Mouse (Mus musculus): ENCODE measurements around the gene Cntn2. TPM values are rescaled to one million over a fixed set of nuclear protein-coding genes. Genes with fewer than 3 reads are reported as not detected.

The Cntn2 gene
- polyA plus RNA-seq, 1 experiment from 2014 or later, result 59.9 TPM

- H3K27ac ChIP-seq (ENCODE audit: low read depth, low read length), result no peak overlapping the region
- no peaks in the 10 kb centered on the region for H3K36me3 ChIP-seq (ENCODE audit: control insufficient read depth, insufficient read depth, low read length)
- H3K9me3 ChIP-seq (ENCODE audit: control insufficient read depth, low read length), result no peaks in the 10 kb centered on the region
- H3K4me2 ChIP-seq (ENCODE audit: low read depth), result no peak overlapping the region
- ATAC-seq (ENCODE audit: insufficient read depth, low FRiP score, low TSS enrichment) (no peak), DNase-seq (ENCODE audit: low spot score) (peak; percentile 50)
- H3K27me3 ChIP-seq (ENCODE audit: control insufficient read depth, insufficient read depth, low read length), result no peaks in the 10 kb centered on the region
- 40% methylated on average over 4 of the region's 4 CpGs for WGBS
- H3K9ac ChIP-seq (ENCODE audit: low read length), result no peak overlapping the region
- H3K4me3 ChIP-seq (ENCODE audit: low read depth, low read length), result no peak overlapping the region
- no peaks in the 10 kb centered on the region for H3K4me1 ChIP-seq (ENCODE audit: control insufficient read depth, insufficient read depth, low read length)
Observed at GRCm38 (mm10) chr1:132523920-132524319, 19.1 kb downstream of the Cntn2 start.

GRCm38 (mm10) chr1:132523048-132523447, 20.0 kb downstream of the Cntn2 start:
- Histone ChIP-seq H3K4me3 (ENCODE audit: low read depth, low read length) (no peak overlapping the region), H3K27ac (ENCODE audit: low read depth, low read length) (no peak overlapping the region), H3K9ac (ENCODE audit: low read length) (no peak overlapping the region), H3K36me3 (ENCODE audit: control insufficient read depth, insufficient read depth, low read length) (no peaks in the 10 kb centered on the region), H3K9me3 (ENCODE audit: control insufficient read depth, low read length) (no peaks in the 10 kb centered on the region), H3K4me1 (ENCODE audit: control insufficient read depth, insufficient read depth, low read length) (no peaks in the 10 kb centered on the region), H3K27me3 (ENCODE audit: control insufficient read depth, insufficient read depth, low read length) (no peaks in the 10 kb centered on the region), H3K4me2 (ENCODE audit: low read depth) (no peak overlapping the region)
- DNase-seq (ENCODE audit: low spot score), result no peak
- 85% methylated on average over 8 of the region's 8 CpGs for WGBS
- no peak for ATAC-seq (ENCODE audit: insufficient read depth, low FRiP score, low TSS enrichment)

GRCm38 (mm10) chr1:132520764-132521163, 22.3 kb downstream of the Cntn2 start:
- Histone ChIP-seq H3K4me2 (ENCODE audit: low read depth) (no peak overlapping the region), H3K4me3 (ENCODE audit: low read depth, low read length) (no peak overlapping the region), H3K27me3 (ENCODE audit: control insufficient read depth, insufficient read depth, low read length) (no peaks in the 10 kb centered on the region), H3K9ac (ENCODE audit: low read length) (no peak overlapping the region), H3K36me3 (ENCODE audit: control insufficient read depth, insufficient read depth, low read length) (no peaks in the 10 kb centered on the region), H3K9me3 (ENCODE audit: control insufficient read depth, low read length) (no peaks in the 10 kb centered on the region), H3K27ac (ENCODE audit: low read depth, low read length) (no peak overlapping the region), H3K4me1 (ENCODE audit: control insufficient read depth, insufficient read depth, low read length) (no peaks in the 10 kb centered on the region)
- peak; percentile 51 for DNase-seq (ENCODE audit: low spot score)
- ATAC-seq (ENCODE audit: insufficient read depth, low FRiP score, low TSS enrichment), result peak; percentile 58; the same call in 1 of the 2 replicates
- WGBS, result 50% methylated on average over 1 of the region's 6 CpGs

- 90% methylated on average over 11 of the region's 11 CpGs for WGBS
- Histone ChIP-seq H3K9ac (ENCODE audit: low read length) (no peak overlapping the region), H3K9me3 (ENCODE audit: control insufficient read depth, low read length) (no peaks in the 10 kb centered on the region), H3K4me1 (ENCODE audit: control insufficient read depth, insufficient read depth, low read length) (no peaks in the 10 kb centered on the region), H3K4me3 (ENCODE audit: low read depth, low read length) (no peak overlapping the region), H3K27me3 (ENCODE audit: control insufficient read depth, insufficient read depth, low read length) (no peaks in the 10 kb centered on the region), H3K4me2 (ENCODE audit: low read depth) (no peak overlapping the region), H3K36me3 (ENCODE audit: control insufficient read depth, insufficient read depth, low read length) (no peaks in the 10 kb centered on the region), H3K27ac (ENCODE audit: low read depth, low read length) (no peak overlapping the region)
- no peak for DNase-seq (ENCODE audit: low spot score)
- ATAC-seq (ENCODE audit: insufficient read depth, low FRiP score, low TSS enrichment), result no peak
Observed at GRCm38 (mm10) chr1:132519734-132520133, 23.3 kb downstream of the Cntn2 start.

GRCm38 (mm10) chr1:132518621-132519020, 24.4 kb downstream of the Cntn2 start:
- Histone ChIP-seq H3K9ac (ENCODE audit: low read length) (no peak overlapping the region), H3K27ac (ENCODE audit: low read depth, low read length) (no peak overlapping the region), H3K9me3 (ENCODE audit: control insufficient read depth, low read length) (no peaks in the 10 kb centered on the region), H3K4me1 (ENCODE audit: control insufficient read depth, insufficient read depth, low read length) (no peaks in the 10 kb centered on the region), H3K36me3 (ENCODE audit: control insufficient read depth, insufficient read depth, low read length) (no peaks in the 10 kb centered on the region; the same call in 1 of the 2 replicates), H3K27me3 (ENCODE audit: control insufficient read depth, insufficient read depth, low read length) (no peaks in the 10 kb centered on the region), H3K4me3 (ENCODE audit: low read depth, low read length) (no peak overlapping the region), H3K4me2 (ENCODE audit: low read depth) (no peak overlapping the region)
- WGBS, result 86% methylated on average over 18 of the region's 18 CpGs
- ATAC-seq (ENCODE audit: insufficient read depth, low FRiP score, low TSS enrichment) (no peak), DNase-seq (ENCODE audit: low spot score) (no peak)

- ATAC-seq (ENCODE audit: insufficient read depth, low FRiP score, low TSS enrichment), result no peak
- 93% methylated on average over 11 of the region's 11 CpGs for WGBS
Observed at GRCm38 (mm10) chr1:132516776-132517175, 26.3 kb downstream of the Cntn2 start.

GRCm38 (mm10) chr1:132515339-132515738, 27.7 kb downstream of the Cntn2 start:
- Histone ChIP-seq H3K36me3 (ENCODE audit: control insufficient read depth, insufficient read depth, low read length) (no peaks in the 10 kb centered on the region; the same call in 1 of the 2 replicates), H3K27me3 (ENCODE audit: control insufficient read depth, insufficient read depth, low read length) (no peaks in the 10 kb centered on the region), H3K9me3 (ENCODE audit: control insufficient read depth, low read length) (no peaks in the 10 kb centered on the region), H3K4me2 (ENCODE audit: low read depth) (no peak overlapping the region), H3K4me3 (ENCODE audit: low read depth, low read length) (no peak overlapping the region), H3K9ac (ENCODE audit: low read length) (no peak overlapping the region), H3K27ac (ENCODE audit: low read depth, low read length) (no peak overlapping the region), H3K4me1 (ENCODE audit: control insufficient read depth, insufficient read depth, low read length) (no peaks in the 10 kb centered on the region)
- no peak for DNase-seq (ENCODE audit: low spot score)
- no peak for ATAC-seq (ENCODE audit: insufficient read depth, low FRiP score, low TSS enrichment)
- 90% methylated on average over 12 of the region's 12 CpGs for WGBS

More at GRCm38 (mm10) chr1:132516776-132517175, 26.3 kb downstream of the Cntn2 start:
- Histone ChIP-seq H3K9ac (ENCODE audit: low read length) (no peak overlapping the region), H3K27me3 (ENCODE audit: control insufficient read depth, insufficient read depth, low read length) (no peaks in the 10 kb centered on the region), H3K27ac (ENCODE audit: low read depth, low read length) (no peak overlapping the region), H3K4me2 (ENCODE audit: low read depth) (no peak overlapping the region), H3K36me3 (ENCODE audit: control insufficient read depth, insufficient read depth, low read length) (no peaks in the 10 kb centered on the region; the same call in 1 of the 2 replicates), H3K4me1 (ENCODE audit: control insufficient read depth, insufficient read depth, low read length) (no peaks in the 10 kb centered on the region), H3K9me3 (ENCODE audit: control insufficient read depth, low read length) (no peaks in the 10 kb centered on the region), H3K4me3 (ENCODE audit: low read depth, low read length) (no peak overlapping the region)
- DNase-seq (ENCODE audit: low spot score), result no peak

GRCm38 (mm10) chr1:132512106-132512505, 30.9 kb downstream of the Cntn2 start:
- Histone ChIP-seq H3K9ac (ENCODE audit: low read length) (no peak overlapping the region), H3K4me3 (ENCODE audit: low read depth, low read length) (no peak overlapping the region), H3K36me3 (ENCODE audit: control insufficient read depth, insufficient read depth, low read length) (peaks cover 3% of the 10 kb centered on the region; the same call in 1 of the 2 replicates), H3K9me3 (ENCODE audit: control insufficient read depth, low read length) (no peaks in the 10 kb centered on the region), H3K4me2 (ENCODE audit: low read depth) (no peak overlapping the region), H3K4me1 (ENCODE audit: control insufficient read depth, insufficient read depth, low read length) (no peaks in the 10 kb centered on the region), H3K27me3 (ENCODE audit: control insufficient read depth, insufficient read depth, low read length) (no peaks in the 10 kb centered on the region), H3K27ac (ENCODE audit: low read depth, low read length) (no peak overlapping the region)
- no peak for ATAC-seq (ENCODE audit: insufficient read depth, low FRiP score, low TSS enrichment)
- DNase-seq (ENCODE audit: low spot score), result no peak
- 78% methylated on average over 8 of the region's 8 CpGs for WGBS

- ATAC-seq (ENCODE audit: insufficient read depth, low FRiP score, low TSS enrichment) (no peak), DNase-seq (ENCODE audit: low spot score) (no peak)
- H3K27ac ChIP-seq (ENCODE audit: low read depth, low read length), result no peak overlapping the region
- WGBS, result 45% methylated on average over 8 of the region's 8 CpGs
- no peak overlapping the region for H3K9ac ChIP-seq (ENCODE audit: low read length)
- no peaks in the 10 kb centered on the region for H3K27me3 ChIP-seq (ENCODE audit: control insufficient read depth, insufficient read depth, low read length)
- peaks cover 3% of the 10 kb centered on the region; the same call in 1 of the 2 replicates for H3K36me3 ChIP-seq (ENCODE audit: control insufficient read depth, insufficient read depth, low read length)
- H3K4me2 ChIP-seq (ENCODE audit: low read depth), result no peak overlapping the region
- no peak overlapping the region for H3K4me3 ChIP-seq (ENCODE audit: low read depth, low read length)
- H3K9me3 ChIP-seq (ENCODE audit: control insufficient read depth, low read length), result no peaks in the 10 kb centered on the region
- H3K4me1 ChIP-seq (ENCODE audit: control insufficient read depth, insufficient read depth, low read length), result no peaks in the 10 kb centered on the region
Observed at GRCm38 (mm10) chr1:132511521-132511920, 31.5 kb downstream of the Cntn2 start.
